Mouse (Mus musculus) heart, adult 11 months (tissue): ENCODE measurements around the gene Col11a2.
A peak's percentile ranks its signal among the peaks of the same experiment; 100 is the strongest.

Source experiments
- DNase-seq: peaks from one replicate; pipeline ENCODE4 v3.0.0; 2022

Gene Col11a2

DNA sequence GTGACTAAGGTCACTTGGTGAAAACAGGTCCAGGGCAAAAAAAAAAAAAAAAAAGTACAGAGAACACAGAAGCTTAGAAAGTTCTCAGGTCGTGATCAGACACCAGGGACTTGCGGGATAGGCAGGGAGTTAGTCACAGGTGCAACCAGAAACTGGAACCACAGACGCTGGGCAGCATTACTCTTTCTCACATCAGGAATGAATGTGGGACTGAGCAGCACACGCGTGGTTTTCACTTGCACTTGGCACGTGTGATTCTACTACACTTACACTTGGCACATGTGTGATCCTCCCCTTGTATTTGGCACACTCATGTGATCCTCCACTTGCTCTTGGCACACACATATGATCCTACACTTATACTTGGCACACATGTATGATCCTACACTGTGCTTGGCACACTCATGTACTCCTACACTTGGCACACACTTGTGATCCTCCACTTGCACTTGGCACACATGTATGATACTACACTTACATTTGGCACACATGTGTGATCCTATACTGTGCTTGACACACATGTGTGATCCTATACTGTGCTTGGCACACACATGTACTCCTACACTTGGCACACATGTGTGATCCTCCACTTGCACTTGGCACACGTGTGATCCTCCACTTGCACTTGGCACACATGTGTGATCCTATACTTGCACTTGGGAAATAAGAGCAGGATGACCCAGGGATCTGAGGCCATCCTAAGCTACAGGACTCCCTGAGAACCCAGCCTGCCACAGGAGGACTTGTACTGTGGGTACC lies 68.1 kb downstream of the Col11a2 start:
- peak; percentile 85 for DNase-seq

DNA sequence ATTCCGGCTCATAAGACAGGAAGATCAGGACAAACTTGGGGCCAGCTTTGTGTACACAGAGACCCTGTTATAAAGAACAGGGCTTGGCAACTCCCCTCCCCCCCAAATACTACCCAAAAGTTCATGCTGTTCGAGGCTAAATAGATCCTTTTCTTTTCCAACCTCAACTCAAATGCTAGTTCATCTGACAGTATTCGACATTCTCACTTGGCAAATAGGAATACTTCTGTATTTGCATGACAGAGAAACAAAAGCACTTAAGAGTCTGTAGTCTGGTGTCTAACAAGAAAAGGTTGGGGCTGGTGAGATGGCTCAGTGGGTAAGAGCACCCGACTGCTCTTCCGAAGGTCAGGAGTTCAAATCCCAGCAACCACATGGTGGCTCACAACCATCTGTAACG lies 69.2 kb downstream of the Col11a2 start:
- no peak for DNase-seq

DNA sequence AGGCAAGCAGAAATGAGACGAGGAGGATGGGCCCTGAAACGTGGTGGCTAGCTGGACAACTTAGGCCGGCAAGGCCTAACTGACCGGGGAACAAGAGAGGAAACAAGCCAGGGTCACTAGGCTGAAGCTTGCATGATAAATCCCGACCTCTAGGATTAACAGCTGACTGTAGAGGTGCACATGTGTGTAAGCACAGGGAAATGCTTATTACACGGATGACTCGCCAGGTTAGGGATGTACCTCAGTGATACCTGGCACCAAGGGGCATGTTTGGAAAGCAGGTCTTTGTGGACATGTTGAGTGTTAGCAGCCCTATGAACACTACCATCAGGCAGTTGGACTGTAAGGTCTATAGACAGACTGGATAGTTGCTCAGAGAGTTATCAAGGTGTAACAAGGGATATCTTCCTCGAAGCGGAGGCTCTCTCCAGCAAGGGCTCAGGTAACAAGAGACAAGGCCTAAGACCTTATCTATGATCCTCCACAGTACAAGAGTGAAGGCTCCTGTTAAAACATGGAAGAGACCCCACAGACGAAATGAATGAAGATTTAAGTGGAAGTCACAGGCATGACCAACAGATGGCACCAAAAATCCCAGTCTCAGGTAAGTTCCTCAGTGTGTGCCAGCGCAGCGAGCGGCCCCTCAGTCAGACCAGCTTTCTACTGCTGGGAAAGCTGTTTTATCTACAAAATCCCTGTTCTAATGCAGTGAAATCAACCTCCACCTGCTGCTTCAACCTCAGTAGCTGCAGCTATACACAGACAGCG lies 70.0 kb downstream of the Col11a2 start:
- no peak for DNase-seq

DNA sequence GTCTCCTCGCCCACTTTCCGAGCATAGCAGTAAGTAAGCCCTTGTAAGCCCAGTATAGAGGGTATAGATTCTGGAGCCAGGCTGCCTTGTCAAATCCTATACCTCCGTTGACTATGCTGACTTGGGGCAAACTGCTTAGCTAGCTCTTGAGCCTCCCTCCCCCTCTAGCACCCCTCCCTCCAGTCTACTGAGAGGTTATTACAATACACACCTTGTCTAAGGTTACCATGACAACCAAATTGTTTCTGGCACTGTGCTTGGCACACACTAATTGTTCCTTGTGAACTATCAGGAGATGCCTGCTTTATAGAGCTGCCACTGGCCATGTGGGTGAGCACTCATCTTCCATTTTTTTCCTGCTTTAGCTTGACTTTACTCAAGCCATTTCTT lies 70.6 kb downstream of the Col11a2 start:
- DNase-seq: no peak

DNA sequence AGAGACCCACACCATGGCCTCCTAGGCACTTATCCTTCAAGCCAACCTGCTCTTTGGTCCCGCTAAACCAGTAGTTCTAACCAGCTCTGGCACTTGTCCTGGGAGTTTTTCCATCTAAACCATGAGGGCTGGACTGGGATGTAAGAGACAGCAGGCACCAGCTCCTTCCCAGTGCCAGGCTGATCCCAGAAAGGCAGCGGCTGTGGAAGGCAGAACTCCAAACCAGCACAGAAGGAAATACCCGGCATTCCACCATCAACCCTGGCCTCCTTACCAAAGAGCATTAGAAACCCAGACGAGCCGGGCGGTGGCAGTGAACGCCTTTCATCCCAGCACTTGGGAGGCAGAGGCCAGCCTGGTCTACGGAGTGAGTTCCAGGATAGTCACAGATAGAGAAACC lies 71.1 kb downstream of the Col11a2 start:
- peak; percentile 94 for DNase-seq

DNA sequence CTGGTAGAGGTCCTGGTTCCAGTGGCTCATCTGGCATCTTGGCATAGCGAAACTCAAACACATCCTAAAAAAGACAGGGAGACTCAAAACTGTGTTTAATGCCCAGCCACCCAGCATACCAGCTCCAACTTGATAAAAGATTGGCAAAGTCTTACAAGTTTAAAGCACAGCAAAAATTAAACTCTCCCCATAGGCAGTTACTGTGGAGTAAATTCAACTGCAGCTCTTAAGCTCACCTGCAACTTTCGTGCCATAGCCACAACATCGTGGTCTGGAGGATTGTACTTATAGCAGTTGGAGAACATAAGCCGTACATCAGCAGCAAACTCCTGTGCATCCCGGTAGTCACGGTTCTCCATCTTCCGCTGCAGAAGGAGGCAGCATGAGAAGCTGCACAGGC lies 74.9 kb downstream of the Col11a2 start:
- no peak for DNase-seq
